Mouse (Mus musculus): ENCODE data around the gene Zdhhc14.
"Not testable (repeated sequence)": the region's sequence is repeated elsewhere in the genome, so short reads cannot be mapped to it uniquely, and the experiment has no call there.

Gene Zdhhc14

DNA sequence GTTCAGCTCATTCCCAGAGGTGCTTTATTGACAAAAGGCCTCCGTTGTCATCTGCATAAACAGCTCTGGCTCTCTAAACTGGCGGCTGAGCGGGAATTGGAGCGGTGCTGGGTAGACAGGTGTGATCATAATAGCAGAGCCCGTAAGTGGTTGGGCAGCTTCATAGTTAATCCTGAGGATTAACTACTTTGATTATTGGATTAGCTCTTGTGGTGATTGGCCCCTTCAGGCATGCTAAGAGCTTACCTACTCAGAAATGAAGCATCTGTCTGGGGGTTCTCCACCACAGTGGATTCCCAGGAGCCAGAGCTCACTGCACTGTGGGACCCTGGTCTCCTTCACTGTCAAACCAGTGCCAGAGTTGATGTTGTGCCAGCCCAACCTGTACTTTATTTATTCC lies 102.7 kb downstream of the Zdhhc14 start:
- in situ Hi-C loops (cut with MboI; ENCODE audit: unreplicated experiment in 2 of 2): no loop called here

DNA sequence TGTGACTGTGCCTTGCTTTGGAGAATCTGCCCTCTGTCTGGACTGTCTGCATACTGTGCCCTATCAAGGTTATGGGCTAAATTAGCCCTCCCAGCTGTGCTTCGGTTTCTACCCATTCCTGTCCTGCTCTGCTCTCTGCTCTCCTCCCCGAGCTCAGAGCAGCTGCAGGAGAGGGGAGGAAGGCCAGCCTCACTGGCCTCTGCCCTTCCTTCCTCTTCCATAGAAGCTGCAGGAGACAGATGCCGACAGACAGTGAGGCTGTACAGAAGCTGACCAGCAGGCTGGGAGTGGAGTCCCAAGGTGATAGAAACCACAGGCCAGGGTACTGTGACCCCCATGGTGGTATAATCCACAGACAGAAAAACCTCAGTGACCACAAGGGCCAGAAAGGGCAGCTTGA lies 104.1 kb downstream of the Zdhhc14 start:
- in situ Hi-C loops (cut with MboI; ENCODE audit: unreplicated experiment in 2 of 2): no loop called here

DNA sequence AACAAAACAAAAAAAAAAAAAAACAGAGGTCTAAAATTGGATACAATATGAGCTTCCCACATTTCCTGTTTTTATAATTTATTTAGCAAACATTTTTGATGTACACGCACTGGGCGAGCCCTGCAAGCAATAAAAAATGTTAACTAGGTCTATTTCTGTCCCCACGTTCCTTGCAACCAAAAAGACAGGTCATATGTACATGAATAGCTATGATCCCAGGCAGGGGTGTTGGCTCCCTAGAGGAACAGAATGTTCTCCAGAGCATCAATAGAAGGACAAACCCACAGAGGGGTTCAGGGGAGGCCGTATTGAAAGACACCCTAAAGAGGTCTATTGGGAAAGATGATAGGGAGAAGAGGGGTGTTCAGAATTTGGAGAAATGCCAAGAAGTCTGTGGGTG lies 106.6 kb downstream of the Zdhhc14 start:
- in situ Hi-C loops (cut with MboI; ENCODE audit: unreplicated experiment in 2 of 2): no loop called here

DNA sequence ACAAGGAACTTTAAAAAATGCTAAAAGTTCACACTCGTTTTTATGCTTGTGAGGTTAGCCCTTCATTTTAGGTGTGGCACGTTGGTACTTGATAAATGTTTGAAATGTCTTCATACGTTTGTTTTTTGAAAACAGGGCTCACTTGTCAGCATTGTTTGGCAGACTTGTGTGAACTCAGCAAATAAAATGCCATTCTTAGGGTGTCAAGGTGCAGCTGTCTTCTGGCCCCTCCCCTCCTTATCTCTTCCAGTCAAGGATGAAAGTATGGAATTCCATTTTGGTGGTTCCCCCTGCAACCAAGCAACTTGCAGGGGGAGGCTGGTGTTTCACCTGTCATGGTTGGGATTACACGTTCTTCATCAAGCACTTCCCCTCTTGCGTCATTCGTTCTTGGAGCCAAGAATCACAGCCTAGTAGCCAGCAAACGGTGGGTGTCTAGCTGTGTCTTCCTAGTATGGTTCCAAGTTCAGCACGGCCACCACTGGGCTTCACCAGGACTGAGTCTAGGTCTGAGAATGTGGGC lies 108.2 kb downstream of the Zdhhc14 start:
- in situ Hi-C loops (cut with MboI; ENCODE audit: unreplicated experiment in 2 of 2): no loop called here

DNA sequence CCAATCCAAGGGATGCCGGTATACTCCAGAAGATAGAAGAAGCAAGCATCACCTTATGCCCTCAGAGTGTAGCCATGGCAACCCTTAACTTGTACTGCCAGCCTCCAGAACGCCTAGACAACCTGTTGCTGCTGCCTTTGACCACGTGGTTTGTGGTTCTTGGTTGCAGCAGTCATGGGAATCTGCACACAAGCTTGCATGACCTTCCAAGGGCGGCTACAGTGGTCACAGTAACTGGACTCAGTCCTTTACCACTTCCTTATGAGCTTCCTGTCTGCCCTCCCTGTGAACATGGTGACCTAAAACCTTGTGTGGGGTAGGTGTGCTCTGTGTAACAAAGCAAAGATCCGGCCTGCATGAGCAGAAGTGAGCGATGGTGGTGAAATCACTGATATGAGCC lies 109.6 kb downstream of the Zdhhc14 start:
- in situ Hi-C loops (cut with MboI; ENCODE audit: unreplicated experiment in 2 of 2): no loop called here

DNA sequence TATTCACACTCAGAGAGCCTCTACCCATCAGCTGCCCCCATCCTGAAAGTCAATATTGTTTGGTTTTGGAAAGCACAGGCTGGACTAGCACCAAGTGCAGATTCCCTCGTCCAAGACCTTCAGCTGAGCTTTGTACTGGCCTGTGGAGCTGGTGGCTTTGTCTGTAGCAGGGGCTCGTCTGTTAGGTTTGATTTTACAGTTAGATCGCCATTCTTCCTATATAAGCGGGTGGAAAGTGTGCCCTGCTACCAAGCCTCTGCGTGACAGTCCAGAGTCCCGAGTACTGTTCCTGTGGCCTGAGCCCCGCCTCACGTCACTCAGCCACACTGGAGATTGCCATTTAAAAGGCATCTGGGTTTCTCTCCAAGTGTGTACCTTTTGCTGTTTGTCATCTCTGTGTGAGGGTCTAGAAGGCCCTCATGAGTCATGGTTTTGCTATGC lies 113.8 kb downstream of the Zdhhc14 start:
- in situ Hi-C loops (cut with MboI; ENCODE audit: unreplicated experiment in 2 of 2): no loop called here

DNA sequence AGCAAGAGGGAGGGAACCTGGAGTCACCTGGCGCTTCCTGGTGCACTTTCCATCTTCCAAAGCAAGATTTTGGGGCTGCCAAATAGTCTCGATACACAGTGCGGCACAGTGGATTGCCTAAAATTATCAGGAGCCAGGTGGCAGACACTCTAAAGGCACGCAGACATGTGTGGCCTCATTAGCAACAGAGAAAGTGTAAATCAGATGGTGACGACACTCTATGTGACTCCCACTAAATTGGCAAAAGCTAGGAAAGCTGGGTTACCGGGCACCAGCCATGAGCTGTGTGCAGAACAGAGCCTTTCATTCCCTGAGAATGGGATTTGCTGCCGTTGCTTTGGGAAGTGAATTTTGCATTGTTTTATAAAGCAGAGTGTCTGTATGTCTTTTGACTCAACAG lies 115.0 kb downstream of the Zdhhc14 start:
- in situ Hi-C loops (cut with MboI; ENCODE audit: unreplicated experiment in 2 of 2): no loop called here

DNA sequence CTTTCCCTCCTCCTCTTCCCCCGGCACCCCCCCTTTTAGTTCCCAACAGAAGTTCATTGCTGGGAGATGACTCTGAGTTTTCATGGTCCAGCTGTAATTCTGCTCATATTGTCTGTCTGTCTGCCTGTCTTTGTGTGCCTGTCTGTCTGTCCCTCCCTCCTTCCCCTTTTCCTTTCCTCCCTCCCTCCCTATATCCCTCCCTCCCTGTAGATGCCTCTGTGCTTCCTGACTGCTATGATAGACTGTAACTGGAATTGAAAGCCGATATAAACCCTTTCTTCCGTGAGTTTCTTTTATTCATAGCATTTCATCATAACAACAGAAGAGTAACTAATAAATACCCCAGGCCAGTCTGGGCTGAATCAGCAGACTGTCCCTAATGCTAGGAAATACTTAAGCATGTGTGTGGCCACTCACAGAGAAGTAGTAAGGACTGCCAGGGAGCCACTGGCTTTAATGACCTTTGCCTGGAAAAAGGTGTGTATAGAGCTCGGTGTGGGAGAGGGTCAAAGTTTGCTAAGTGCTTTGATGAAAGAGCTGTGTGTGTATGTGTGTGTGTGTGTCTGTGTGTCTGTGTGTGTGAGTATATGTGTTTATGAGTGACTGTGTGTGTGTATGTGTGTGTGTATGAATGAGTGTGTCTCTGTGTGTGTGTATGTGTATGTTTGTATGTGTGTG lies 117.7 kb downstream of the Zdhhc14 start:
- in situ Hi-C loops (cut with MboI; ENCODE audit: unreplicated experiment in 2 of 2): no loop called here

DNA sequence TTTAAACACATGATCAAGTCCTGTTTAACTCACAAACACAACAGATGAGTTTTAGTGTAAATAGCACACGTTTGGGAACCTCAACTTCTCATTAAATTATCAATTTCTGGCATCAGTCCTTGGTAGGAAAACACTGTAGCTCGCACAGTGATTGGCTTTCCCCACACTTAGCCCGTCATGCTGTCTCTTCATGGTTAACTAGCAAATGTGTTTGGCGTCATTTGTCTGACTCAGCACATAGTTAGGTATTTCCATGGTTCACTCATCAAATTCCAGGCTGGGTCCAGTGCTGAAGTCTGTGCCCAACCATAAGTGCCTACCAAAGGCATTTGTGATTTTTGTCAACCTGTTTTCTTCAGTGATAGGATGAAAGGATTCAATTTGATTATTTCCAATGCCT lies 119.9 kb downstream of the Zdhhc14 start:
- in situ Hi-C loops (cut with MboI; ENCODE audit: unreplicated experiment in 2 of 2): no loop called here

DNA sequence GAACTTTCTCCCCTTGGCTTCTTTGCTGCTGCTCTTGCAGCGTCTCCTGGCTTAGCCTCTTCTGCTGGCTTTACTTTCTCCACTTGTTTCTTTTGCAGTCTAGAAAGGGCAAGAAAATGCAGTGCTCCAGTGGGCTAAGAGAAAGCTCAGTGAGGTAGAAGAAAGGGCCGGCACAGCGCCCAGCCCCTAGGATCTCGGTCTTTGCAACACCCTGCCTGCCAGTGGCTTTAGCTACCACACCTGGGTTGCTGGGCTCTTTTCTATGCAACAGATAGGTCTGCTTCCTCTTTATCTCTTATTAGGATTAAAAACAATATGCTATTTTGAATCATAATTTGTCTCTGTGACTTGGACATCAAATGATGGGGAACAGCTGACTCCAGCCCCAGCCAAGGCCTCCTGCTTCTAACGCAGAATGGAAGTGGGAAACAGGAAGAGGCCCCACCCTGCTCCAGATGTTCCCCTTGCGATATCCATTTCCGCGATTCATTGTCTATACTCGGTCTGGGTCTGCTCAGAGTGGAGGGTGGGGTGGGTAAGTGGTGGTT lies 122.5 kb downstream of the Zdhhc14 start:
- in situ Hi-C loops (cut with MboI; ENCODE audit: unreplicated experiment in 2 of 2): no loop called here

DNA sequence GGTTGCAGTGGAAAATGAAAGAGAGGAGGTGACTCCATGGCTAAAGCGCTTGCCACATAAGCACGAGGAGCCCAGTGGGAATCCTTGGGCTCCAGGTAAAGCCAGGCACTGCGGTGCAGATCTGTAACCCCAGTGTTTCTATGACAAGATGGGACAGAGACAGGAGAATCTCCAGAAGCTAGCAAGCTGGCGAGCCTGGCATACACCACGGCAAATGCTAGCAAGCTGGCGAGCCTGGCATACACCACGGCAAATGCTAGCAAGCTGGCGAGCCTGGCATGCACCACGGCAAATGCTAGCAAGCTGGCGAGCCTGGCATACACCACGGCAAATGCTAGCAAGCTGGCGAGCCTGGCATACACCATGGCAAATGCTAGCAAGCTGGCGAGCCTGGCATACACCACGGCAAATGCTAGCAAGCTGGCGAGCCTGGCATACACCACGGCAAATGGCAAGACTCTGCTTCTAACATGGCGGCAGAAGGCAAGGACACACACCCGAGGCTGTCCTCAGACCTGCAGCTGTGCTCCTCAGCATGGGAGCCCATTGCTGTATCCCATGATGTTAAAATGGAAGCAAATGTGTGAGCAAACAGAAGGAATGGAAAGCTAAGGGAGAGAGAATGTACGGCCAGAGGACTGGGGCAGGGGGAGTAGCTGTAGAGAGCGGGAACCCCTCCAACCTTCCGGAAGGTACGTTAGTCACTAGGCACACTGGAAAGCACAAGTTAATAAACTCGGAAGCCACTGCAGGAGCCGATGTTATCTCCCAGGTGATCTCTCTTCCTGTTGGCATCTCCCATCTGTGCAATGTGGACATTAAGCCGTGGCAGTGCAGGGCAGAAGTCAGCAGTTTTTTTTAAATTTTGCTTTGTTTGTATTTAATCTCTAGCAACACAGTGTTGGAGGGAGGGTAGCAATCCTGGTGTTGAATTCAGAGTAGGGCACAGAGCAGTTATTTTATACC lies 129.6 kb downstream of the Zdhhc14 start:
- in situ Hi-C loops (cut with MboI; ENCODE audit: unreplicated experiment in 2 of 2): no loop called here

DNA sequence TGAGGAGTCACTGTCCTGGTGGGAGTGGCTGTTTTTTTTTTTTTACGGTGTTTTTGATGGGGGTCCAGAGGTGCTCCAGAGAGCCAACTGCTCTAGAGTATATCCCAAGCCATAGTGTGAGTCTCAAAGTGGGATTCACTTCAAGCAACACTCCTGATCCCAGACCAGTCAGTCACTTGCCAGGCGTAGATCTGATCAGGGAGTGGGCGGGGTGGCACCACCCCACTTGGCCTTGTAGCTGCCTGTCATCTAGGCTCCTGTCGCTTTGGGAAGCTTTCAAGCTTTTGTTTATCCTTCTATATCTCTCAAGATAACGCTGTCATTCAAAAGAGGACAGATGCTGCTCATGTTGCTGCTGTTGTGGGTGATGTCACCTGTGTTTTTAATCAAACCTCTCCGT lies 130.4 kb downstream of the Zdhhc14 start:
- in situ Hi-C loops (cut with MboI; ENCODE audit: unreplicated experiment in 2 of 2): no loop called here

DNA sequence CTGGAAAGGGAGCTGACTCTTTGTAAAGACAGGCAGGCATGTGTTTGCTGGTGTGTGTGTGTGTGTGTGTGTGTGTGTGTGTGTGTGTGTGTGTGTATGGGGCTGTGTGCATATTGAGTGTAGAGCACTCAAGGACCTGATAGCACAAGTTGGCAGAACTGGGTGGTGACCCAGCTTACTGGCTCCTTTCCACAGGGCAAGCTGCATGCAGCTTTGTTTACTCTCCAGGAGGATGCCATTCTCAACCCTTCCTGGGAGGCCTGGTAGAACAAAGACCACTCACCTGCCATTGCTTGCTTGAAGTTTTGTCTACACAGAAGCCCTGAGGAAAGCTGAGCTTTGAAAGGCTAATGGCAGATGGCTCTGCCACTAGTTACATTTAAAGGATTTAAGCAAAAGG lies 130.8 kb downstream of the Zdhhc14 start:
- in situ Hi-C loops (cut with MboI; ENCODE audit: unreplicated experiment in 2 of 2): no loop called here

DNA sequence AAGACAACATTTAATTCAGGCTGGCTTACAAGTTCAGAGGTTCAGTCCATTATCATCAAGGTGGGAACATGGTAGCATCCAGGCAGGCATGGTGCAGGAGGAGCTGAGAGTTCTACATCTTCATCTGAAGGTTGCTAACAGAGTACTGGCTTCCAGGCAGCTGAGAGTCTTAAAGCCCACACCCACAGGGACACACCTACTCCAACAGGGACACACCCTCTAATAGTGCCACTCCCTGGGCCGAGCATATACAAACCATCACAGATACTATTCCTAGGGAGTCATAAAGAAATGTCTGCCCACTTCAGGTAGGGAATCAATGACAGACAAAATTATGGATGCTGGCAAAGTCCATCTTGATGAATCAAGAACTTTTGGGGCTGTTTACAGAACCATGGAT lies 132.5 kb downstream of the Zdhhc14 start:
- in situ Hi-C loops (cut with MboI; ENCODE audit: unreplicated experiment in 2 of 2): not testable (repeated sequence)

DNA sequence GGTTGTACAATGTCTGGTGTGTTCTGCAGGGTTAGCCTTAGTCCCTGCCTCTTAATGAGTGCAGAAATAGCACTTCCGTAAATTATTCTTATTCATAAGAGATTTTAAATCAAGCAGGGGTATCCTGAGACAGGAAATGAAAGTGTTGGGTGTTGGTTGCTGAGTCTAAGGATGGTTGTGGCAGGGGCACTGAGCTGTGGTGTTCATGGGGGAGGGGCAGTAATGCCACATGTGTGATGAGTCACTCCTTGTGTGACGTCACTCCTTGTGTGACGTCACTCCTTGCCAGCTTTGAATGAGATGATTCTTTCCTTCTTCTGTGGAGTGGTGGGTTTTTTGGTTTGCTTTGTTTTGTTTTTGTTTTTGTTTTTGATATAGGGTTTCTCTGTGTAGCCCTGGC lies 134.0 kb downstream of the Zdhhc14 start:
- in situ Hi-C loops (cut with MboI; ENCODE audit: unreplicated experiment in 2 of 2): no loop called here

DNA sequence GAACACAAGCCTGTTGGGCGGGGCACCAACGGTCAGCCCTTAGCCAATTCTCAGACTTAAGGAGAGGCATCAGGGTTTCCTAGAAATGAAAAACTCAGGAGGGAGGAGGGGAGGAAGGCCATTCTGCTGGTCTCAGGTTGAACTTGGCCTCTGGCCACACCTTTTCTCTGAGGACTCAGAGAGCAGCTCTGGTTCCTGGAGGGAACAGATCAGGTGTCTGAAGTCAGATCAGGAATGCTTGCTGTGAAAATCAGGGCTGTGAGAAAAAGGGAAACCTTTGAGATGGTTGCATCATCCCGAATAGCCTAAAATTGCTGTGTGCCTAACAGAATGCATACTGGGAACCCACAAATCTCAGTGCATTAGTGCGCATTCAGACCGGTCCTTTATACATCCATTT lies 135.3 kb downstream of the Zdhhc14 start:
- in situ Hi-C loops (cut with MboI; ENCODE audit: unreplicated experiment in 2 of 2): no loop called here

DNA sequence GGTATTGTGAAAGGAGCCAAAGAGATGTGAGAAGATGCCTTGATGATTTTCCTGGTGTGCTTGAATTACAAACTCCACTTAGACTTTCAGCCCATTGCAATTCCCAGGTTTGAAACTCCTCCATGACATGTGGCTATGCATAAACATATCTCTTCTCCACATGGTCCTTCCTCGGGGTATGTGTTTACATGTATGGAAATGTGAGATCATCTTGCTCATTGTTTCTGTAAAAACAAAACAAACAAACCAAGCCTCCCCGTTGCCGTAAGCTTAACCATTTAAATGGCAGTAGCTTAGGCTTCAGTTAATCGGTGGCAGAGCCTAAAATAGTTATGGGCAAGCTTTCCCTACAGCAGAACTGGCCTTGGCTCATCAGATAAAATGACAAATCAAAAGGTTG lies 137.3 kb downstream of the Zdhhc14 start:
- in situ Hi-C loops (cut with MboI; ENCODE audit: unreplicated experiment in 2 of 2): no loop called here

DNA sequence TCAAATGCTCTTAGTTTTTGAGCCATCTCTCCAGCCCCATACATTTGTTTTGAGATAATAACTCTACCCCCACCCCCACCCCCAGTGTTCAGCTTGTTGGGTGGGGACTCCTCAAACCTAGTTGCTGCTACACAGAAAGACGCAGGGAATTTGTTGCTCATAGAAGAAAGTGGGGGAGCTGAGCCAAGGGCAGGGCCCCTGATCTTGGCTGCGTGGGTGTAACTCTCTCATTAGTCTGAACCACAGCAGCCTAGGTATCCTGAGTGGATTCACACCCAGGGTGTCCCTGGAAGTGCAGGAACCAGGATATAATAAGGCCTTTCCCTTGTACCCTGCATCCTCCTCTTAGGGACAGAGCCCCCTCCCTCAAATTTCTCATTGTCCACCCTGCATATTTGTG lies 142.9 kb downstream of the Zdhhc14 start:
- in situ Hi-C loops (cut with MboI; ENCODE audit: unreplicated experiment in 2 of 2): no loop called here

DNA sequence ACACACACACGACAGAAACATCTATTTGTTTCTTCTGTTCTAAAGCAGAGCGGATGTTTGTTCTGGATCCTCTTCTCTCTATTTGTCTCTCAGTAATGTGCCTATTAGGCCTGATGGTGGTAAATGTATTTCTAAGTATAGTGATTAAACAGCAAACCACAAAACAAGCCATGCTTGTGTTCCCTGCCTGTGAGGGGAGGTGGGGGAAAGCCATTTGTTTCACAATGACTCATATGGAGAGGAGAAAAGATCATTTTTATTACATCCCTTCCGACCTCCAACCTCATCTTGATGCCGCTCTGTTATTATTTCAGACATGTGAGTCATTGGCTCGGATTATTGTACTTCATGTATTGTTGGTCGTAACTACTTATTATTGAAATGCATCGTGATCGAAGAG lies 149.1 kb downstream of the Zdhhc14 start:
- in situ Hi-C loops (cut with MboI; ENCODE audit: unreplicated experiment in 2 of 2): no loop called here

DNA sequence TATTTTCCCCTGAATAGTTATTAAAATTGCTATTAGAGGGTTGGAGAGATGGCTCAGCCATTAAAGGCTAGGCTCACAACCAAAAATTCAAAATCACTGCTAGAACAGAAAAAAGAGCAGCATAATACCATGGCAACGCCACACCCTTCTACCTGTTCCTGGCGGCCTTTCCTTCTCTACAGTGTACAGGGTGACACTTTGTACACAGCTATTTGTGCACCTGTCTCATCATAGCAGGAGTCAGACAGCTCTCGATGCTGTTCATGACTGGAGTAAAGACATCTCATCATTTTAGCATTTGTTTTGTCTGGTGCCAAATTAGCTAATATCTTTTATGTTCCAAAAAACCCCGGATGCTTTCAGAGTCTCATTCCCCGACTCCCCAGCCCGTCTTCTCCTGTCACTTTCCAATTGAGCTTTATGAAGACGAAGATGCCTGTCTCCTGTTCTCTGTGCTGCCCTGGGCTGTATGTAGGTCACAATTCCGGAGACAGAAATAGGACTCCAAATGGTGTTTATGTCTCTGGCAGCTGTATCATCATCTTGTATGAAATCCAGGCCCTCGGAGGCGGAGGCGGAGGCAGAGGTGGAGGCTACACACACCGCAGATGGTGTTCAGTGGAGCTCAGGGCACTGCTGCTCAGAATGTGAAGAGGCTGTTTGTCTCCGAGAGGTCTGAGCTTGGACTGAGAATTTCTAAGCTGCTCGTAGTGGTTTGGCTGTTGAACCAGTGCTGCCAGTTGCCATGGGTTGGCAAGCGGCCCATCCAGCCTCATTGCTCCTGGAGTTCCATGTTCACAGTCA lies 150.8 kb downstream of the Zdhhc14 start:
- in situ Hi-C loops (cut with MboI; ENCODE audit: unreplicated experiment in 2 of 2): no loop called here

DNA sequence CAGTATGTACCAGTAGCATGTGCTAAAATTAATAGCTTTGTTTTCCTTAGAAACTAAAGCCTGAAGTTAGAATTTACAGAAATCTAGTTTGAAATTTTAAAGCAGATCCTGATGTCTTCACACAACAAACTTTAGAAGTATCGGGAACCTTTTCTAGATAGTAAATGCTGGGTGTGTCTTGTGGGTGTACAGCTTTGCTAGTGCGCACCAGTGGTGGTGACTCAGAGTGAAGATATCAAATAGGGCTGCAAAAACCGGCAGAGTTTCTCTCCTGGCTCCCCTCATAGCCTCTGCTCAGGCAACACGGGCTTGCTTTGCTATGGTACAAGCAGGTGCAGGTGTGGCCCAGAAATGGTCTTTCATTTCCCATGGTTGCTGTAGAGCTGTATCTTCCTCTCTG lies 157.8 kb downstream of the Zdhhc14 start:
- in situ Hi-C loops (cut with MboI; ENCODE audit: unreplicated experiment in 2 of 2): no loop called here

Data from v-Abl transformed pro-B cells (cell line).